Mouse (Mus musculus): ENCODE data around the gene Vmn1r24. TPM values are rescaled to one million over a fixed set of nuclear protein-coding genes. Genes with fewer than 3 reads are reported as not detected.
"Not testable (repeated sequence)": the region's sequence is repeated elsewhere in the genome, so short reads cannot be mapped to it uniquely, and the experiment has no call there.

Vmn1r24 gene
- not detected in 2 replicates for polyA plus RNA-seq (2015; fragmentation: Nextera tagmentation; extraction: Ambion mirVana)

GRCm38 (mm10) chr6:57961403-57961802 lies at the start of gene Vmn1r24:
TSS of gene Vmn1r24 (minus strand) at chr6:57961503.
- WGBS, result 86% methylated on average over 1 of the region's 1 CpGs
- not testable (repeated sequence) for H3K4me1 ChIP-seq; H3K27me3 ChIP-seq (replicated peaks); H3K27ac ChIP-seq; H3K9me3 ChIP-seq; H3K9ac ChIP-seq; H3K36me3 ChIP-seq (replicated peaks); H3K4me3 ChIP-seq; H3K4me2 ChIP-seq; ATAC-seq (replicated peaks)

GRCm38 (mm10) chr6:57980710-57981109 lies 19.4 kb upstream of the Vmn1r24 start, which contains the start of gene Vmn1r25:
TSS of gene Vmn1r25 (minus strand) at chr6:57980810.
- no peaks in the 10 kb centered on the region for H3K36me3 ChIP-seq (replicated peaks)
- no peaks in the 10 kb centered on the region for H3K9me3 ChIP-seq
- no peaks in the 10 kb centered on the region for H3K27me3 ChIP-seq (replicated peaks)
- H3K4me3 ChIP-seq, result no peak within 1 kb of the TSS
- H3K4me2 ChIP-seq, result no peak within 1 kb of the TSS
- no peak within 1 kb of the TSS for H3K27ac ChIP-seq
- ATAC-seq (replicated peaks), result no peak
- no peak within 1 kb of the TSS for H3K9ac ChIP-seq
- 66% methylated on average over 3 of the region's 3 CpGs for WGBS
- H3K4me1 ChIP-seq, result no peaks in the 10 kb centered on the region

GRCm38 (mm10) chr6:57926738-57927137 lies 34.6 kb downstream of the Vmn1r24 start, which contains the start of gene Vmn1r23:
TSS of gene Vmn1r23 (minus strand) at chr6:57926838.
- H3K9me3 ChIP-seq, result no peaks in the 10 kb centered on the region
- H3K27ac ChIP-seq, result no peak within 1 kb of the TSS
- H3K4me1 ChIP-seq, result no peaks in the 10 kb centered on the region
- no peak within 1 kb of the TSS for H3K4me3 ChIP-seq
- WGBS, result 93% methylated on average over 1 of the region's 1 CpGs
- H3K9ac ChIP-seq, result no peak within 1 kb of the TSS
- no peak within 1 kb of the TSS for H3K4me2 ChIP-seq
- no peaks in the 10 kb centered on the region for H3K27me3 ChIP-seq (replicated peaks)
- ATAC-seq (replicated peaks), result no peak
- H3K36me3 ChIP-seq (replicated peaks), result no peaks in the 10 kb centered on the region

- H3K9me3 ChIP-seq, result no peaks in the 10 kb centered on the region
- WGBS, result 86% methylated on average over 1 of the region's 1 CpGs
Measured at GRCm38 (mm10) chr6:57907928-57908327, 53.4 kb downstream of the Vmn1r24 start, which contains the start of gene Vmn1r22. TSS of gene Vmn1r22 (minus strand) at chr6:57908028.

More at GRCm38 (mm10) chr6:57907928-57908327, 53.4 kb downstream of the Vmn1r24 start, which contains the start of gene Vmn1r22:
- ATAC-seq (replicated peaks), result no peak
- Histone ChIP-seq H3K36me3 (replicated peaks) (no peaks in the 10 kb centered on the region), H3K4me2 (no peak within 1 kb of the TSS), H3K9ac (no peak within 1 kb of the TSS), H3K4me1 (no peaks in the 10 kb centered on the region), H3K27ac (no peak within 1 kb of the TSS), H3K4me3 (no peak within 1 kb of the TSS), H3K27me3 (replicated peaks) (no peaks in the 10 kb centered on the region)

Other genes starting within 250 kb of the Vmn1r24 start
- 241 and 243 TPM in 2 replicates for gene Vopp1, start 136.3 kb downstream of the Vmn1r24 start, polyA plus RNA-seq (2015; fragmentation: Nextera tagmentation; extraction: Ambion mirVana)
- gene Vmn1r21, start 111.2 kb downstream of the Vmn1r24 start, polyA plus RNA-seq (2015; fragmentation: Nextera tagmentation; extraction: Ambion mirVana), result not detected in 2 replicates
- gene Vmn1r22, start 53.5 kb downstream of the Vmn1r24 start, polyA plus RNA-seq (2015; fragmentation: Nextera tagmentation; extraction: Ambion mirVana), result not detected in 2 replicates
- not detected in 2 replicates for gene Vmn1r23, start 34.7 kb downstream of the Vmn1r24 start, polyA plus RNA-seq (2015; fragmentation: Nextera tagmentation; extraction: Ambion mirVana)
- gene Vmn1r25, start 19.3 kb upstream of the Vmn1r24 start, polyA plus RNA-seq (2015; fragmentation: Nextera tagmentation; extraction: Ambion mirVana), result not detected in 2 replicates
- not detected in 2 replicates for gene Vmn1r26, start 53.7 kb upstream of the Vmn1r24 start, polyA plus RNA-seq (2015; fragmentation: Nextera tagmentation; extraction: Ambion mirVana)